Mouse (Mus musculus): ENCODE data around the gene F5.

DNA sequence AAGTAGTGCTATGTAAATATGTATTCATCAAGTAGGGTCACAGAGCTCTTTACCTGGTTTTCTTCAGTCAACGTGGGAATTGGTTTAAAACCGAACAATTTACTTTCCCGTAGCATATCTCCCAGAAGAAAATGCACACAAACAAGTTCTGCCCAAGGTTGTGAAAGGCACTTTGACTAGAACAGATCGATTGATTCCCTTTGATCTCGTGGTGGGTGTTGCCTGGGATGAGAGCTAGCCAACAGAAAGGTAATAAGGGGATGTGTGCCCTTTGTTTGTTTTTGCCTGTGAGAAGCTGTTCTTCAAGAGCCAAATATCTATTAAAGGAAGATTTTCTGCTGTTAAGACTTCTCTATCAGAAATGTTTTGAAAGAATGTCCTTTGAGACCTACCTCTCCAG, 100.9 kb downstream of the F5 start:
- TF ChIP-seq CTCF (IDR thresholded peaks at IDR 0.05; ENCODE audit: low read depth) (no peak), EP300 (IDR thresholded peaks at IDR 0.05; ENCODE audit: low read depth) (no peak)
